Mouse (Mus musculus) lung, embryonic 16.5 days (tissue): ENCODE measurements around the gene Plcb3. TPM values are rescaled to one million over a fixed set of nuclear protein-coding genes. Genes with fewer than 3 reads are reported as not detected.

Source experiments
- ATAC-seq: fragments of 200-750 bp; cut with Nextera tagmentation; 2 replicates; pipeline ENCODE4 v1.8.0; 2017; ENCODE audit warnings: low read depth, mild to moderate bottlenecking, moderate library complexity
- H3K27ac ChIP-seq: fragments of 300-500 bp; sonication (generic); 2 replicates; pipeline ENCODE4 v1.5.1; 2014; ENCODE audit warnings: mild to moderate bottlenecking, control low read depth, low read length
- H3K27me3 ChIP-seq: fragments of 300-500 bp; sonication (generic); 2 replicates; pipeline ENCODE4 v1.6.1; 2014; ENCODE audit warnings: low read depth, low read length, mixed read lengths; ENCODE audit not compliant: control insufficient read depth, insufficient read depth
- H3K36me3 ChIP-seq: fragments of 300-500 bp; sonication (generic); 2 replicates; pipeline ENCODE4 v1.6.1; 2014; ENCODE audit warnings: low read length; ENCODE audit not compliant: control insufficient read depth, insufficient read depth
- H3K4me1 ChIP-seq: fragments of 300-500 bp; sonication (generic); replicated peaks from 2 replicates; pipeline ENCODE4 v1.6.1; 2014; ENCODE audit warnings: low read length, mixed read lengths; ENCODE audit not compliant: control insufficient read depth, insufficient read depth
- H3K4me2 ChIP-seq: fragments of 300-500 bp; sonication (generic); 2 replicates; pipeline ENCODE4 v1.6.1; 2014; ENCODE audit warnings: low read depth, low read length, control low read depth
- H3K4me3 ChIP-seq: fragments of 300-500 bp; sonication (generic); 2 replicates; pipeline ENCODE4 v1.5.1; 2014; ENCODE audit warnings: mild to moderate bottlenecking, low read length, control low read depth
- H3K9ac ChIP-seq: fragments of 300-500 bp; sonication (generic); 2 replicates; pipeline ENCODE4 v1.6.1; 2014; ENCODE audit warnings: low read length, control low read depth
- H3K9me3 ChIP-seq: fragments of 300-500 bp; sonication (generic); 2 replicates; pipeline ENCODE4 v1.6.1; 2016; ENCODE audit warnings: low read length; ENCODE audit not compliant: control insufficient read depth
- WGBS: fragments of 180-500 bp; shearing (Covaris S2); extraction: QIAGEN DNeasy Blood & Tissue Kit; methylation state at CpG from one replicate; pipeline ENCODE4 v1.1.7; 2014; 5-methylcytosine and 5-hydroxymethylcytosine counted together
- polyA plus RNA-seq: library from polyadenylated mRNA; unstranded; fragments of >200 nt; fragmentation: Nextera tagmentation; extraction: Ambion mirVana; gene quantifications from 2 replicates; pipeline ENCODE4 v1.2.1, GENCODE M21; 2015

Gene Plcb3
- polyA plus RNA-seq: 49.1 and 49.8 TPM in 2 replicates

DNA sequence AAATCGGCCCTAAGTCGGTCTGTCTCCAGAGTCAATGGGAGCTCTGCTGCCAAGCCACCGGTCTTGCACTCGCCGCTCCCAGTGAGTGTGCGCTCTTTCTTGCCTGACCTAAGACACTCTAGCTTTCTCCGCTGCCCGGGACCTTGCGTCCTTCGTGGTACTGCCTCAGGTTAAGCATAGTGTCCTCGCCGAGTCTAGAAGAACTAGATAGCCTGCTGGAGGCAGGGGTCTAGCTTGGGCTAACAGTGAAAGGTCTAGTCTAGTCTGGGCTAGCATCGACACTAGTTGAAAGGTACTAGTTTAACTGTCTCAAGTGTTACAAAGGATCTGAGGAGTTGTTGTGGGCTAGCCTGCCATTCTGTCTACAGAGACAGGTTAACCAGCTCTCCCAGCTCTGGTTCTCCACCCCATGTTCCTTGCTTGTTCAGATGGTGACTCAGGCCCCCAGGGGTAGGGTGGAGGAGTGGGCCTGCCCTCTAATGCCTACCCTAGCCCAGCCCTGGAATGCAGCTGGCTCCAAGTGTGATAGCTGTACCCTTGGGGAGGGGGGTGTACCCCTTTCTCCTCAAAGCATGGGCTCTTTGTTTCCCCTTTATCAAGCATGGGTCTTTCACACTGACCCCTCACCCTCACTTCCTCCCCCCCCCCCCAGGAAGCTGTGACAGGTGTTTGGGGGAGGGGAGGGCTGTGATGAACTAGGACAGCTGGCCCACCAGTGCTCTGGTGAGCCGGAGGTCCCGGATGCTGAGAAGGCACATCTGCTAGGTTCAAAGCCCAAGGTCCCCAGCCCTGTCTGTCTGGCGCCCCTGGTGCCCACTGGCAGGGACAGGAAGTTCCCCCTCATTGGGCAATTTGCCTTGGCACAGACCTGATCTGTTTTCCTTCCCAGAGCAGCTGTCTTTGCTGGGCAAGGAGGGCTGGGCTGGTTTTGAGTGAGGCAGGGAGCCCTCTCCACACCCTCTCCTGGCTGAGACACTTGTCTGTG, at the start of gene Plcb3:
Plcb3 (minus strand) TSS at position 934 of the 985 bp plus-strand sequence.
- Histone ChIP-seq H3K27ac (peak within 1 kb of the TSS; percentile 92), H3K27me3 (no peaks in the 10 kb centered on the region), H3K9ac (peak within 1 kb of the TSS; percentile 78), H3K4me1 (peaks cover 33% of the 10 kb centered on the region), H3K36me3 (peaks cover 7% of the 10 kb centered on the region), H3K4me3 (peak within 1 kb of the TSS; percentile 73), H3K9me3 (no peaks in the 10 kb centered on the region), H3K4me2 (peak within 1 kb of the TSS; percentile 90)
- no peak for ATAC-seq
- WGBS: 0% methylated on average over 16 of the region's 16 CpGs

- Histone ChIP-seq H3K9ac (no peak overlapping the region), H3K27me3 (no peaks in the 10 kb centered on the region), H3K4me1 (no peaks in the 10 kb centered on the region), H3K36me3 (peaks cover 34% of the 10 kb centered on the region), H3K27ac (no peak overlapping the region), H3K4me2 (no peak overlapping the region), H3K4me3 (no peak overlapping the region), H3K9me3 (no peaks in the 10 kb centered on the region)
- ATAC-seq: peak; percentile 41; the same call in 1 of the 2 replicates
- WGBS: 49% methylated on average over 3 of the region's 3 CpGs
Observed at GRCm38 (mm10) chr19:7020224-7020641, 44.0 kb upstream of the Plcb3 start.

GRCm38 (mm10) chr19:7019191-7019590, 42.9 kb upstream of the Plcb3 start, which contains the start of gene Fermt3:
Gene Fermt3, minus strand, starts transcription at chr19:7019469.
- Histone ChIP-seq H3K9ac (no peak within 1 kb of the TSS), H3K36me3 (peaks cover 26% of the 10 kb centered on the region), H3K9me3 (no peaks in the 10 kb centered on the region), H3K27me3 (no peaks in the 10 kb centered on the region), H3K4me3 (peak within 1 kb of the TSS; percentile 10; the same call in 1 of the 2 replicates), H3K27ac (no peak within 1 kb of the TSS), H3K4me2 (no peak within 1 kb of the TSS), H3K4me1 (no peaks in the 10 kb centered on the region)
- 61% methylated on average over 5 of the region's 5 CpGs for WGBS
- ATAC-seq: peak; percentile 44; the same call in 1 of the 2 replicates

- no peaks in the 10 kb centered on the region for H3K9me3 ChIP-seq
- H3K4me2 ChIP-seq: no peak overlapping the region
- H3K36me3 ChIP-seq: peaks cover 22% of the 10 kb centered on the region
- 80% methylated on average over 11 of the region's 11 CpGs for WGBS
- H3K9ac ChIP-seq: no peak overlapping the region
- H3K27ac ChIP-seq: no peak overlapping the region
- H3K27me3 ChIP-seq: no peaks in the 10 kb centered on the region
- H3K4me3 ChIP-seq: peak overlapping the region; percentile 10; the same call in 1 of the 2 replicates
- H3K4me1 ChIP-seq: no peaks in the 10 kb centered on the region
- no peak for ATAC-seq
Observed at GRCm38 (mm10) chr19:7018546-7018945, 42.3 kb upstream of the Plcb3 start.

- H3K9me3 ChIP-seq: no peaks in the 10 kb centered on the region
- no peaks in the 10 kb centered on the region for H3K4me1 ChIP-seq
- H3K4me2 ChIP-seq: no peak overlapping the region
- no peak overlapping the region for H3K4me3 ChIP-seq
- H3K9ac ChIP-seq: no peak overlapping the region
- no peaks in the 10 kb centered on the region for H3K27me3 ChIP-seq
- ATAC-seq: no peak
- H3K27ac ChIP-seq: peak overlapping the region; percentile 38; the same call in 1 of the 2 replicates
- peaks cover 15% of the 10 kb centered on the region for H3K36me3 ChIP-seq
- WGBS: 73% methylated on average over 12 of the region's 12 CpGs
Observed at GRCm38 (mm10) chr19:7017541-7018457, 41.5 kb upstream of the Plcb3 start.

DNA sequence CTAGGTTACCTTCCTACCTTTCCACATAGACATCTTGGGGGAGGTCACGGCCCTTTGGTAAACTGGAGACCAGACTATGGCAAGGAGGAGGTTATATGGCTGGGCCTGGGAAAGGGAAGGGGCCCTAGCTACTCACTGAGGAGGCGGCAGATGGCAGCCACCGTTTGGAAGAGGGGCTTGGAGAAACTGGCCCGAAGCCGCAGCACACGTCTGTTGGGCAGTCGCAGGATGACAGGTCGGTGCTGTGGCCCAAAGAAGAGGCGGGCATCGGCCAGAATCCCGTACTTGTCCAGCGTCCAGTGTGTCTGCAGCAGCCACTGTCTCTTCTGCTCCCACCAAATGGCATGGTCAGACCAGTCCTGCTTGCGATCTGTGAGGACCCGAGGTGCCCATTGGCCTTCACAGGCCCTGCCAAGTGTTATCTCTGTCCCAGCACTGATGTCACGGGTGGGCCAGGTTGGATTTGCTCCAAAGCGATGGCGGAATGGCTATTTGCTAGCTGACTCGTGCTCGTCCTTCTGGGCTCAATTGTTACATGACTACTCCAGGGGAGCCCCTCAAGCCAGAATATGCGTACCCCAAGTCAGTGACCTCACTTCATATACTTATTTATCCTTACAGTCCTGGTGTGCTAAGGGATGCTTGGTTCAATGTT, 38.3 kb upstream of the Plcb3 start:
- 83% methylated on average over 20 of the region's 20 CpGs for WGBS
- Histone ChIP-seq H3K36me3 (no peaks in the 10 kb centered on the region), H3K9me3 (no peaks in the 10 kb centered on the region), H3K4me2 (no peak overlapping the region), H3K27ac (no peak overlapping the region), H3K9ac (no peak overlapping the region), H3K4me1 (no peaks in the 10 kb centered on the region), H3K27me3 (no peaks in the 10 kb centered on the region), H3K4me3 (no peak overlapping the region)
- ATAC-seq: no peak

- Histone ChIP-seq H3K9ac (no peak overlapping the region), H3K36me3 (no peaks in the 10 kb centered on the region), H3K9me3 (no peaks in the 10 kb centered on the region), H3K4me3 (no peak overlapping the region), H3K27ac (no peak overlapping the region), H3K4me1 (no peaks in the 10 kb centered on the region), H3K27me3 (no peaks in the 10 kb centered on the region), H3K4me2 (no peak overlapping the region)
- 82% methylated on average over 9 of the region's 9 CpGs for WGBS
- no peak for ATAC-seq
Observed at GRCm38 (mm10) chr19:7013984-7014383, 37.7 kb upstream of the Plcb3 start.

GRCm38 (mm10) chr19:7012426-7012825, 36.2 kb upstream of the Plcb3 start:
- Histone ChIP-seq H3K36me3 (no peaks in the 10 kb centered on the region), H3K4me1 (no peaks in the 10 kb centered on the region), H3K4me3 (no peak overlapping the region), H3K9me3 (no peaks in the 10 kb centered on the region), H3K27ac (no peak overlapping the region), H3K9ac (no peak overlapping the region), H3K4me2 (no peak overlapping the region), H3K27me3 (no peaks in the 10 kb centered on the region)
- 61% methylated on average over 4 of the region's 4 CpGs for WGBS
- no peak for ATAC-seq
